Mouse (Mus musculus): ENCODE measurements around the gene Wfdc10. TPM values are rescaled to one million over a fixed set of nuclear protein-coding genes. Genes with fewer than 3 reads are reported as not detected.

The Wfdc10 gene
- not detected in 2 replicates for total RNA-seq (2021)
- long read RNA-seq, experiment 1, result 0 reads
- long read RNA-seq, experiment 2, result 0 reads

GRCm38 (mm10) chr2:164655858-164656257, at the start of gene Wfdc10:
Wfdc10 (plus strand) TSS chr2:164656046.
- DNase-seq, result peak; percentile 58

GRCm38 (mm10) chr2:164608781-164609180, 47.1 kb upstream of the Wfdc10 start:
- peak; percentile 66 for DNase-seq

GRCm38 (mm10) chr2:164613471-164613870, 42.4 kb upstream of the Wfdc10 start, which contains the start of the genes Wfdc6b and Wfdc8:
Wfdc6b (plus strand) TSS chr2:164613522.
Wfdc8 (minus strand) TSS chr2:164613626.
- peak; percentile 78 for DNase-seq

- no peak for DNase-seq
Measured at GRCm38 (mm10) chr2:164615386-164615785, 40.5 kb upstream of the Wfdc10 start.

GRCm38 (mm10) chr2:164619050-164619449, 36.8 kb upstream of the Wfdc10 start:
- DNase-seq, result peak; percentile 9

GRCm38 (mm10) chr2:164621775-164622174, 34.1 kb upstream of the Wfdc10 start:
- DNase-seq, result no peak

- DNase-seq, result no peak
Measured at GRCm38 (mm10) chr2:164635266-164635665, 20.6 kb upstream of the Wfdc10 start.

- no peak for DNase-seq
Measured at GRCm38 (mm10) chr2:164638696-164639095, 17.1 kb upstream of the Wfdc10 start, which contains the start of gene Wfdc16. Wfdc16 (minus strand) TSS chr2:164638796.

- DNase-seq, result peak; percentile 15
Measured at GRCm38 (mm10) chr2:164641129-164641528, 14.7 kb upstream of the Wfdc10 start.

- peak; percentile 44 for DNase-seq
Measured at GRCm38 (mm10) chr2:164641881-164642673, 13.8 kb upstream of the Wfdc10 start.

- no peak for DNase-seq
Measured at GRCm38 (mm10) chr2:164656483-164656882, 637 bp downstream of the Wfdc10 start, which contains the start of gene Wfdc9. Wfdc9 (minus strand) TSS chr2:164656583.

- no peak for DNase-seq
Measured at GRCm38 (mm10) chr2:164664851-164665250, 9.0 kb downstream of the Wfdc10 start.

GRCm38 (mm10) chr2:164670261-164670660, 14.4 kb downstream of the Wfdc10 start:
- DNase-seq, result no peak

- DNase-seq, result no peak
Measured at GRCm38 (mm10) chr2:164670938-164671337, 15.1 kb downstream of the Wfdc10 start.

GRCm38 (mm10) chr2:164673987-164674386, 18.1 kb downstream of the Wfdc10 start, which contains the start of gene Wfdc11:
Wfdc11 (minus strand) TSS chr2:164674087.
- no peak for DNase-seq

- no peak for DNase-seq
Measured at GRCm38 (mm10) chr2:164676103-164676502, 20.3 kb downstream of the Wfdc10 start.

- no peak for DNase-seq
Measured at GRCm38 (mm10) chr2:164676916-164677685, 21.3 kb downstream of the Wfdc10 start.

GRCm38 (mm10) chr2:164678848-164679625, 23.2 kb downstream of the Wfdc10 start:
- DNase-seq, result peak; percentile 88

- DNase-seq, result peak; percentile 43
Measured at GRCm38 (mm10) chr2:164679906-164680305, 24.1 kb downstream of the Wfdc10 start.

GRCm38 (mm10) chr2:164684807-164685206, 29.0 kb downstream of the Wfdc10 start, which contains the start of gene Wfdc13:
Wfdc13 (plus strand) TSS chr2:164685107.
- DNase-seq, result no peak

- no peak for DNase-seq
Measured at GRCm38 (mm10) chr2:164698201-164698600, 42.4 kb downstream of the Wfdc10 start, which contains the start of gene Spint4. Spint4 (plus strand) TSS chr2:164698501.

GRCm38 (mm10) chr2:164700959-164701358, 45.1 kb downstream of the Wfdc10 start:
- DNase-seq, result no peak
